Comparison of ENCODE assay signal across 8 mouse cellular contexts in genomic region chr7:127992488-127993340, GRCm38 (mm10). TPM values are rescaled to one million over a fixed set of nuclear protein-coding genes. Genes with fewer than 3 reads are reported as not detected.
DNase-seq lines count a peak whose midpoint lies in the region; ATAC-seq and TF ChIP-seq lines count a peak whose summit lies in the region.

No protein-coding gene starts in this region.

- H3K36me3 ChIP-seq in heart, embryonic 12.5 days, result peaks cover 25% of the 10 kb centered on the region
- H3K36me3 ChIP-seq in CH12.LX (replicated peaks in 1 of 2; ENCODE audit: control insufficient read depth in 1 of 2, insufficient read depth in 1 of 2, low read length in 1 of 2), result peaks cover 7 to 79% of the 10 kb centered on the region in 2 experiments
- peaks cover 11% of the 10 kb centered on the region; the same call in 1 of the 2 replicates for H3K36me3 ChIP-seq in heart, embryonic 16.5 days (ENCODE audit: control insufficient read depth, insufficient read depth)
- peaks cover 4% of the 10 kb centered on the region; the same call in 1 of the 2 replicates for H3K36me3 ChIP-seq in liver, embryonic 16.5 days (ENCODE audit: control insufficient read depth, insufficient read depth)

- dilution Hi-C loops in CH12.LX (cut with MboI; ENCODE audit: extremely low pct_ligation_motif_present, extremely low pct_unique_long_range_greater_than_20kb, low sequenced_read_pairs), result no loop called here

- no peak for TF ChIP-seq RAD21 in CH12.LX (IDR thresholded peaks at IDR 0.05; ENCODE audit: low read depth, low read length)

- peak overlapping the region; percentile 40 for H3K4me3 ChIP-seq in heart, embryonic 12.5 days
- peak overlapping the region; percentile 26 to 54 (median 35) for H3K4me3 ChIP-seq in CH12.LX (replicated peaks in 1 of 3; ENCODE audit: low read depth in 2 of 3, low read length in 2 of 3, poor library complexity in 1 of 3)
- H3K4me3 ChIP-seq in heart, embryonic 16.5 days (ENCODE audit: low read length), result peak overlapping the region; percentile 63
- H3K4me3 ChIP-seq in liver, embryonic 16.5 days (ENCODE audit: low read depth, low read length), result peak overlapping the region; percentile 51

- peak; percentile 30; the same call in 1 of the 2 replicates for ATAC-seq in heart, embryonic 12.5 days (ENCODE audit: insufficient number of reproducible peaks, low FRiP score)
- 0 out of 2 replicates have a peak, but pooled peaks have one; percentile 34 for ATAC-seq in heart, embryonic 16.5 days (replicated peaks; ENCODE audit: extremely low read depth, insufficient read depth, low FRiP score)
- ATAC-seq in liver, embryonic 16.5 days (ENCODE audit: low read depth), result peak; percentile 52

- H3K9ac ChIP-seq in heart, embryonic 12.5 days, result peak overlapping the region; percentile 53
- H3K9ac ChIP-seq in CH12.LX (ENCODE audit: insufficient read depth, low read depth), result peak overlapping the region; percentile 46; the same call in 1 of the 2 replicates
- peak overlapping the region; percentile 76 for H3K9ac ChIP-seq in heart, embryonic 16.5 days (ENCODE audit: low read length)
- peak overlapping the region; percentile 44 for H3K9ac ChIP-seq in liver, embryonic 16.5 days (ENCODE audit: low read depth, low read length)

- H3K9me3 ChIP-seq in heart, embryonic 12.5 days (replicated peaks), result no peaks in the 10 kb centered on the region
- no peaks in the 10 kb centered on the region for H3K9me3 ChIP-seq in CH12.LX (replicated peaks; ENCODE audit: low read length)
- H3K9me3 ChIP-seq in heart, embryonic 16.5 days (replicated peaks; ENCODE audit: control insufficient read depth, low read length), result no peaks in the 10 kb centered on the region
- no peaks in the 10 kb centered on the region for H3K9me3 ChIP-seq in liver, embryonic 16.5 days (replicated peaks; ENCODE audit: control insufficient read depth, low read length)

- no peaks in the 10 kb centered on the region for H3K79me2 ChIP-seq in CH12.LX (replicated peaks; ENCODE audit: control insufficient read depth, extremely low read depth, insufficient read depth, poor library complexity, severe bottlenecking)

- WGBS in heart, embryonic 12.5 days, result 34% methylated on average over 5 of the region's 5 CpGs
- 32% methylated on average over 5 of the region's 5 CpGs for WGBS in heart, embryonic 16.5 days
- 16% methylated on average over 5 of the region's 5 CpGs for WGBS in liver, embryonic 16.5 days (ENCODE audit: insufficient replicate concordance)

- H3K4me2 ChIP-seq in heart, embryonic 12.5 days, result peak overlapping the region; percentile 68
- H3K4me2 ChIP-seq in CH12.LX (ENCODE audit: insufficient read depth, low read depth, poor library complexity, severe bottlenecking), result peak overlapping the region; percentile 48
- peak overlapping the region; percentile 76 for H3K4me2 ChIP-seq in heart, embryonic 16.5 days (ENCODE audit: low read depth, low read length)
- peak overlapping the region; percentile 62 for H3K4me2 ChIP-seq in liver, embryonic 16.5 days (ENCODE audit: low read depth, low read length)

- intact Hi-C loops in heart, postnatal 10 days (cut with DNase I), result loop anchor here (5.0 kb wide), 1 partner anchor 215 kb away; the partner anchor contains the start of gene Cox6a2

- no peak for DNase-seq in heart, postnatal 10 days
- DNase-seq in CH12.LX (ENCODE audit: extremely low read depth), result no peak
- no peak for DNase-seq in embryo, embryonic 9.5 days (ENCODE audit: extremely low spot score)
- DNase-seq in adrenal gland, adult 2 months, result no peak
- DNase-seq in right cerebral cortex, adult 2 months (ENCODE audit: low spot score in 2 of 2), result no peak

- TF ChIP-seq EP300 in CH12.LX (IDR thresholded peaks at IDR 0.05; ENCODE audit: low read length), result no peak

- no peaks in the 10 kb centered on the region for H3K27me3 ChIP-seq in heart, embryonic 12.5 days (replicated peaks)
- no peaks in the 10 kb centered on the region for H3K27me3 ChIP-seq in CH12.LX (replicated peaks)
- no peaks in the 10 kb centered on the region for H3K27me3 ChIP-seq in heart, embryonic 16.5 days (ENCODE audit: control insufficient read depth, insufficient read depth, low read length)
- no peaks in the 10 kb centered on the region for H3K27me3 ChIP-seq in liver, embryonic 16.5 days (ENCODE audit: control insufficient read depth, insufficient read depth, low read depth, low read length)

- TF ChIP-seq CTCF in CH12.LX (conservative IDR thresholded peaks at IDR 0.05 in 1 of 2, IDR thresholded peaks at IDR 0.05 in 1 of 2; ENCODE audit: low read depth in 2 of 2, low read length in 2 of 2), result no peak

- peak; percentile 30 for TF ChIP-seq POLR2A in CH12.LX (IDR thresholded peaks at IDR 0.05; ENCODE audit: low read depth, low read length)

- in situ Hi-C loops in CH12.LX (cut with MboI; ENCODE audit: low pct_ligation_motif_present, low pct_unique_long_range_greater_than_20kb, low sequenced_read_pairs), result loop anchor here (10.0 kb wide), 1 partner anchor 212 kb away; the partner anchor contains the start of gene Cox6a2

- H3K4me1 ChIP-seq in heart, embryonic 12.5 days (replicated peaks), result peaks cover 13% of the 10 kb centered on the region
- peaks cover 2 to 21% of the 10 kb centered on the region in 2 experiments; a peak in 3 of 4 replicates for H3K4me1 ChIP-seq in CH12.LX (ENCODE audit: control insufficient read depth in 1 of 2, insufficient read depth in 2 of 2)
- peaks cover 16% of the 10 kb centered on the region for H3K4me1 ChIP-seq in heart, embryonic 16.5 days (ENCODE audit: control insufficient read depth, insufficient read depth, low read length)
- H3K4me1 ChIP-seq in liver, embryonic 16.5 days (ENCODE audit: control insufficient read depth, low read depth, low read length), result peaks cover 27% of the 10 kb centered on the region

- peak overlapping the region; percentile 38; the same call in 1 of the 2 replicates for H3K27ac ChIP-seq in heart, embryonic 12.5 days (ENCODE audit: poor library complexity, severe bottlenecking)
- 0 out of 2 replicates have a peak overlapping the region, but pooled peaks have one; percentile 23 for H3K27ac ChIP-seq in CH12.LX (ENCODE audit: insufficient read depth, low read depth)
- H3K27ac ChIP-seq in heart, embryonic 16.5 days (ENCODE audit: low read length), result peak overlapping the region; percentile 76
- H3K27ac ChIP-seq in liver, embryonic 16.5 days (ENCODE audit: low read length), result peak overlapping the region; percentile 18; the same call in 1 of the 2 replicates

TF ChIP-seq in CH12.LX, 34 proteins besides CTCF, POLR2A, EP300 and RAD21:
- TF ChIP-seq MAFK (IDR thresholded peaks at IDR 0.05; ENCODE audit: insufficient replicate concordance, low read length) (peak; percentile 82), ZNF384 (IDR thresholded peaks at IDR 0.05; ENCODE audit: low read depth, low read length) (0 out of 2 replicates have a peak, but pooled peaks have one; percentile 15), CHD1 (IDR thresholded peaks at IDR 0.05; ENCODE audit: low read depth, low read length) (no peak), NELFE (IDR thresholded peaks at IDR 0.05; ENCODE audit: low read depth, low read length) (no peak; the same call in 1 of the 2 replicates), PAX5 (IDR thresholded peaks at IDR 0.05; ENCODE audit: low read length) (no peak), ELF1 (IDR thresholded peaks at IDR 0.05; ENCODE audit: low read depth, low read length) (no peak), POLR2AphosphoS2 (IDR thresholded peaks at IDR 0.05; ENCODE audit: low read depth, low read length) (peak; percentile 21; the same call in 1 of the 2 replicates)

RNA-seq across cellular contexts. Expression of gene Pycard, which starts 1.0 kb away (rescaled TPM):
- polyA plus RNA-seq in heart, embryonic 12.5 days (2016; fragmentation: Nextera tagmentation; extraction: Ambion mirVana), result 28.3 and 31.1 TPM in 2 replicates
- total RNA-seq in heart, postnatal 10 days (2021), result 10 to 100 TPM; 14.2 to 21.0 TPM
- total RNA-seq in CH12.LX (2012; rRNA removed) (51.1 and 52.5 TPM in 2 replicates), CH12.LX (2014; rRNA removed) (5.1 and 5.3 TPM in 2 replicates)
- polyA plus RNA-seq in CH12.LX (2012; ENCODE audit: insufficient read length, low read depth), result 8.1 and 10.3 TPM in 2 replicates
- 60.8 and 72.1 TPM in 2 replicates for polyA plus RNA-seq in heart, embryonic 16.5 days (2015; fragmentation: Nextera tagmentation; extraction: Ambion mirVana)
- 20.7 and 23.0 TPM in 2 replicates for polyA plus RNA-seq in liver, embryonic 16.5 days (2015; fragmentation: Nextera tagmentation; extraction: Ambion mirVana)
- total RNA-seq in adrenal gland, adult 2 months (2021), result 1 to 10 TPM; 2.3 to 3.7 TPM
- polyA plus RNA-seq in adrenal gland, adult 2 months (2012; rRNA removed), result 4.4 and 8.1 TPM in 2 replicates

RNA-seq across cellular contexts. Expression of gene Trim72, which starts 11.0 kb away (rescaled TPM):
- polyA plus RNA-seq in heart, embryonic 12.5 days (2016; fragmentation: Nextera tagmentation; extraction: Ambion mirVana), result 0.86 and 1.2 TPM in 2 replicates
- total RNA-seq in heart, postnatal 10 days (2021), result 100 to 1,000 TPM; 144 to 159 TPM
- 0.13 TPM in 1 of 2 replicates, not detected in the other for total RNA-seq in CH12.LX (2012; rRNA removed)
- total RNA-seq in CH12.LX (2014; rRNA removed), result not detected in 2 replicates
- polyA plus RNA-seq in CH12.LX (2012; ENCODE audit: insufficient read length, low read depth), result not detected in 2 replicates
- polyA plus RNA-seq in heart, embryonic 16.5 days (2015; fragmentation: Nextera tagmentation; extraction: Ambion mirVana), result 0.84 and 1.0 TPM in 2 replicates
- polyA plus RNA-seq in liver, embryonic 16.5 days (2015; fragmentation: Nextera tagmentation; extraction: Ambion mirVana), result 0.15 and 0.32 TPM in 2 replicates
- under 1 TPM in 1 of 2 experiments, not detected in 1; 0.17 TPM for total RNA-seq in adrenal gland, adult 2 months (2021)
- polyA plus RNA-seq in adrenal gland, adult 2 months (2012; rRNA removed), result 0.16 and 0.29 TPM in 2 replicates

RNA-seq across cellular contexts. Expression of gene Fus, which starts 25.5 kb away (rescaled TPM):
- 331 and 335 TPM in 2 replicates for polyA plus RNA-seq in heart, embryonic 12.5 days (2016; fragmentation: Nextera tagmentation; extraction: Ambion mirVana)
- 100 to 1,000 TPM; 297 to 307 TPM for total RNA-seq in heart, postnatal 10 days (2021)
- 57.7 and 61.8 TPM in 2 replicates for total RNA-seq in CH12.LX (2012; rRNA removed)
- total RNA-seq in CH12.LX (2014; rRNA removed), result 28.0 and 39.2 TPM in 2 replicates
- 832 and 848 TPM in 2 replicates for polyA plus RNA-seq in CH12.LX (2012; ENCODE audit: insufficient read length, low read depth)
- 249 and 255 TPM in 2 replicates for polyA plus RNA-seq in heart, embryonic 16.5 days (2015; fragmentation: Nextera tagmentation; extraction: Ambion mirVana)
- polyA plus RNA-seq in liver, embryonic 16.5 days (2015; fragmentation: Nextera tagmentation; extraction: Ambion mirVana), result 86.5 and 92.3 TPM in 2 replicates
- total RNA-seq in adrenal gland, adult 2 months (2021), result 100 to 1,000 TPM; 176 to 229 TPM
- polyA plus RNA-seq in adrenal gland, adult 2 months (2012; rRNA removed), result 139 and 145 TPM in 2 replicates

RNA-seq across cellular contexts. Expression of gene Prss36, which starts 46.2 kb away (rescaled TPM):
- 8.3 and 10.0 TPM in 2 replicates for polyA plus RNA-seq in heart, embryonic 12.5 days (2016; fragmentation: Nextera tagmentation; extraction: Ambion mirVana)
- total RNA-seq in heart, postnatal 10 days (2021), result 1 to 10 TPM; 5.0 to 6.6 TPM
- total RNA-seq in CH12.LX (2012; rRNA removed) (5.2 and 7.7 TPM in 2 replicates), CH12.LX (2014; rRNA removed) (6.6 and 8.3 TPM in 2 replicates)
- polyA plus RNA-seq in CH12.LX (2012; ENCODE audit: insufficient read length, low read depth), result 6.1 and 7.8 TPM in 2 replicates
- polyA plus RNA-seq in heart, embryonic 16.5 days (2015; fragmentation: Nextera tagmentation; extraction: Ambion mirVana), result 8.8 and 9.6 TPM in 2 replicates
- 2.9 and 3.0 TPM in 2 replicates for polyA plus RNA-seq in liver, embryonic 16.5 days (2015; fragmentation: Nextera tagmentation; extraction: Ambion mirVana)
- 1 to 10 TPM; 8.2 to 9.4 TPM for total RNA-seq in adrenal gland, adult 2 months (2021)
- 24.8 and 27.8 TPM in 2 replicates for polyA plus RNA-seq in adrenal gland, adult 2 months (2012; rRNA removed)

Comparison
In these comparisons a context has a peak if more than half of its experiments do, and no peak if none do; other contexts are left out.
1. H3K27ac ChIP-seq: peak in every context shown above with its lines; median percentile 76 in heart, embryonic 16.5 days; 38 in heart, embryonic 12.5 days; 23 in CH12.LX; 18 in liver, embryonic 16.5 days.